Mouse (Mus musculus): ENCODE measurements around the gene Rxfp2.

- no peak for TF ChIP-seq CTCF (IDR thresholded peaks at IDR 0.05; ENCODE audit: borderline replicate concordance, insufficient read depth, low read length)
- TF ChIP-seq POLR2A (IDR thresholded peaks at IDR 0.05; ENCODE audit: low read depth, low read length): no peak
These were observed 12.7 kb downstream of the Rxfp2 start for GRCm38 (mm10) chr5:150031201-150031600.
